ENCODE assay signal across 8 mouse cellular contexts in the genomic region with DNA sequence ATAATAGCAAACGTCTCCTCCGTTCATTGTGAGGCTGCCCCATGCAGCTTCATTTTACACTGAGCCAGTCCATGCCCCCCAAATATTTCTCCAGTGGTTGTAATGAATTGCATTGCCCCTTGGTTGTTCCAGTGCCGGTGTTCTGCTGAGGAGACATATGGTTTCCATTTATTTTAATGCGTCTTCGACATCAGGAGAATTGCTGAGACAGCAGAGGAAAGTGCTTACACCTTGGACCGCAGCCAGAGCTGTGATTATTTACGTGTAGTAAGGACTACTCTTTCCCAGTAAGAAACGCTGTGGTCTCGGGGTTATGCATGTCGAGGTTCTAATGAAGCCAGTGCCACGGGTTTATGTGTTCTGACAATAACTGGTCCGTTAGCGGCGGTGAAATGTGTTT.
DNase-seq lines count a peak whose midpoint lies in the region; ATAC-seq lines count a peak whose summit lies in the region.

No protein-coding gene starts in this region.

- no peaks in the 10 kb centered on the region for H3K36me3 ChIP-seq in forebrain, embryonic 14.5 days (ENCODE audit: control insufficient read depth, insufficient read depth, low read length)

- H3K4me2 ChIP-seq in forebrain, embryonic 14.5 days (ENCODE audit: low read length), result peak overlapping the region; percentile 33

- H3K4me3 ChIP-seq in forebrain, embryonic 14.5 days (ENCODE audit: low read depth, low read length), result no peak overlapping the region

- peak; percentile 30; the same call in 1 of the 2 replicates for ATAC-seq in forebrain, embryonic 14.5 days

- H3K9ac ChIP-seq in forebrain, embryonic 14.5 days (ENCODE audit: low read length), result 0 out of 2 replicates have a peak overlapping the region, but pooled peaks have one; percentile 35

- H3K4me1 ChIP-seq in forebrain, embryonic 14.5 days (ENCODE audit: control insufficient read depth, insufficient read depth, low read length), result peaks cover 34% of the 10 kb centered on the region

- H3K27ac ChIP-seq in forebrain, embryonic 14.5 days (ENCODE audit: low read depth, low read length), result peak overlapping the region; percentile 84

- peak; percentile 9 for DNase-seq in ovary, postnatal 10 days (ENCODE audit: low spot score)
- no peak for DNase-seq in ovary, adult 18-20 months (ENCODE audit: low spot score)
- peak; percentile 88 for DNase-seq in forebrain, embryonic 14.5 days (ENCODE audit: low spot score)
- DNase-seq in kidney, postnatal 14 days, result peak; percentile 45
- DNase-seq in retina, embryonic 14.5 days (ENCODE audit: low spot score), result peak; percentile 47
- no peak for DNase-seq in thymus, adult 18-20 months
- no peak for DNase-seq in heart, adult 9 months (ENCODE audit: low spot score in 2 of 2)
- DNase-seq in c-Kit-positive CD71-positive TER-119-positive erythroid progenitor cells, embryonic 14.5 days (ENCODE audit: low spot score), result no peak

- no peaks in the 10 kb centered on the region for H3K27me3 ChIP-seq in forebrain, embryonic 14.5 days (replicated peaks; ENCODE audit: control insufficient read depth, insufficient read depth, low read length)

- WGBS in forebrain, embryonic 14.5 days, result 20% methylated on average over 14 of the region's 14 CpGs

- H3K9me3 ChIP-seq in forebrain, embryonic 14.5 days (replicated peaks; ENCODE audit: control insufficient read depth, low read length), result no peaks in the 10 kb centered on the region

Comparison
In these comparisons a context has a peak if more than half of its experiments do, and no peak if none do; other contexts are left out.
1. DNase-seq: peak in ovary, postnatal 10 days (single experiment), forebrain, embryonic 14.5 days (single experiment), kidney, postnatal 14 days (single experiment) and retina, embryonic 14.5 days (single experiment); none in ovary, adult 18-20 months (single experiment), thymus, adult 18-20 months (0 of 2), heart, adult 9 months (0 of 2) and c-Kit-positive CD71-positive TER-119-positive erythroid progenitor cells, embryonic 14.5 days (single experiment).